Mouse (Mus musculus) myocyte (in vitro differentiated cells): ENCODE data around the gene Gm45233. TPM values are rescaled to one million over a fixed set of nuclear protein-coding genes. Genes with fewer than 3 reads are reported as not detected.

Experiments used
- H3K27me3 ChIP-seq: one replicate; pipeline ENCODE4 v1.6.1; 2011; ENCODE audit not compliant: control insufficient read depth, insufficient read depth, insufficient read length
- H3K36me3 ChIP-seq: one replicate; pipeline ENCODE4 v1.6.1; 2011; ENCODE audit not compliant: control insufficient read depth, insufficient read depth
- H3K4me2 ChIP-seq: one replicate; pipeline ENCODE4 v1.6.1; 2011; ENCODE audit warnings: low read depth, control low read depth
- H3K4me3 ChIP-seq: one replicate; pipeline ENCODE4 v1.5.1; 2011; ENCODE audit warnings: mild to moderate bottlenecking, control low read depth, moderate library complexity
- H3K79me2 ChIP-seq: one replicate; pipeline ENCODE4 v1.6.1; 2011; ENCODE audit not compliant: control insufficient read depth, insufficient read depth
- H3ac ChIP-seq: one replicate; pipeline ENCODE4 v1.6.1; 2011; ENCODE audit not compliant: control insufficient read depth, insufficient read length
- CEBPB ChIP-seq: IDR thresholded peaks from 2 replicates; pipeline ENCODE4 v1.6.1; 2011; ENCODE audit warnings: mild to moderate bottlenecking, moderate library complexity; ENCODE audit not compliant: poor library complexity, insufficient read depth, severe bottlenecking
- E2F4 ChIP-seq: IDR thresholded peaks from one replicate; pipeline ENCODE4 v1.6.1; 2011; ENCODE audit warnings: mild to moderate bottlenecking, control low read depth, moderate library complexity; ENCODE audit not compliant: insufficient read depth
- MAX ChIP-seq: IDR thresholded peaks from one replicate; pipeline ENCODE4 v1.6.1; 2011; ENCODE audit warnings: low read depth, mild to moderate bottlenecking, control low read depth
- MYOD1 ChIP-seq, 3 experiments: IDR thresholded peaks; one replicate each; pipeline ENCODE4 v1.6.1; 2011; ENCODE audit warnings: control low read depth in 2 of 3, low read depth in 2 of 3, mild to moderate bottlenecking in 2 of 3, moderate library complexity in 1 of 3; ENCODE audit not compliant: insufficient read length in 2 of 3, control insufficient read depth in 1 of 3
- MYOG ChIP-seq, 3 experiments: IDR thresholded peaks; one replicate each; pipeline ENCODE4 v1.6.1; 2011; ENCODE audit warnings: control low read depth in 2 of 3, low read depth in 2 of 3, mild to moderate bottlenecking in 2 of 3; ENCODE audit not compliant: insufficient read length in 2 of 3, control insufficient read depth in 1 of 3, insufficient read depth in 1 of 3
- POLR2A ChIP-seq: IDR thresholded peaks from one replicate; pipeline ENCODE4 v1.6.1; 2011; ENCODE audit warnings: low read depth, mild to moderate bottlenecking, control low read depth, moderate library complexity; ENCODE audit not compliant: insufficient read length
- POLR2AphosphoS2 ChIP-seq: IDR thresholded peaks from one replicate; pipeline ENCODE4 v1.6.1; 2011; ENCODE audit warnings: low read depth, control low read depth; ENCODE audit not compliant: insufficient read length
- REST ChIP-seq: IDR thresholded peaks from one replicate; pipeline ENCODE4 v1.6.1; 2011; ENCODE audit warnings: mild to moderate bottlenecking, control low read depth, moderate library complexity; ENCODE audit not compliant: insufficient read depth, insufficient read length
- SRF ChIP-seq: IDR thresholded peaks from one replicate; pipeline ENCODE4 v1.6.1; 2011; ENCODE audit warnings: low read depth; ENCODE audit not compliant: control insufficient read depth, insufficient read length
- TCF12 ChIP-seq: IDR thresholded peaks from one replicate; pipeline ENCODE4 v1.6.1; 2011; ENCODE audit warnings: mild to moderate bottlenecking, control low read depth; ENCODE audit not compliant: poor library complexity, insufficient read depth, severe bottlenecking
- TCF3 ChIP-seq: IDR thresholded peaks from one replicate; pipeline ENCODE4 v1.6.1; 2011; ENCODE audit warnings: low read depth, control low read depth; ENCODE audit not compliant: insufficient read length
- USF1 ChIP-seq: IDR thresholded peaks from one replicate; pipeline ENCODE4 v1.6.1; 2011; ENCODE audit warnings: low read depth, mild to moderate bottlenecking, control low read depth, moderate library complexity
- polyA plus RNA-seq: library from polyadenylated mRNA; unstranded; fragments of >200 nt; fragmentation: generic; extraction: Trizol; gene quantifications from one replicate; pipeline ENCODE4 v1.2.1, GENCODE M21; 2012; ENCODE audit warnings: missing spikeins

The Gm45233 gene
- polyA plus RNA-seq, 1 experiment, result 0.12 TPM

DNA sequence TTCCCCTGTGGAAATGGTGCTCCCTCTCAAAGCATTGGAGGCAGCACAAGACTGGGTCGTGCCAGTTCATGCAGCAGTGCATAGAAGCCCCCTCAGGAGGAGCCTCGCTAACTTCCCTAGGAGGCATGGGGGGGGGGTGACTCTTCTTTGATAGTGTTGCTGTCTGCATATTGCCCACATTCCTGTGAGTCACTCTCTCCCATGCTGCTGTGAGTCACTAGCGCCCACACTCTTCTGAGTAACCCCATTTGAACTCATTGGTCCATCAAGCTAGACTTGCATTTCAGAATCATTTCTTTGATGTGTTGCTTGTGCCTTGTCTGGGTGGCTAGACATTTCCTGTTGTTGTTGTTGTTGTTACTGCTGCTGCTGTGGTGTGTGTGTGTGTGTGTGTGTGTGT, 37.3 kb downstream of the Gm45233 start:
- peak overlapping the region; percentile 46 for H3K4me2 ChIP-seq
- no peak for TF ChIP-seq POLR2AphosphoS2
- no peak for TF ChIP-seq POLR2A
- no peak for TF ChIP-seq MAX
- TF ChIP-seq MYOG (IDR thresholded peaks at IDR 0.05; ENCODE audit: control insufficient read depth in 1 of 3, insufficient read depth in 1 of 3, insufficient read length in 2 of 3, low read depth in 2 of 3), result no peak
- no peak for TF ChIP-seq CEBPB
- TF ChIP-seq SRF, result no peak
- no peak for TF ChIP-seq MYOD1 (IDR thresholded peaks at IDR 0.05; ENCODE audit: control insufficient read depth in 1 of 3, insufficient read length in 2 of 3, low read depth in 2 of 3)
- no peak for TF ChIP-seq USF1
- no peak for TF ChIP-seq TCF3
- no peak for TF ChIP-seq E2F4
- TF ChIP-seq TCF12, result no peak
- no peak for TF ChIP-seq REST
- no peaks in the 10 kb centered on the region for H3K36me3 ChIP-seq
- H3K27me3 ChIP-seq, result no peaks in the 10 kb centered on the region
- no peak overlapping the region for H3K4me3 ChIP-seq
- H3ac ChIP-seq, result no peak overlapping the region
- no peaks in the 10 kb centered on the region for H3K79me2 ChIP-seq

DNA sequence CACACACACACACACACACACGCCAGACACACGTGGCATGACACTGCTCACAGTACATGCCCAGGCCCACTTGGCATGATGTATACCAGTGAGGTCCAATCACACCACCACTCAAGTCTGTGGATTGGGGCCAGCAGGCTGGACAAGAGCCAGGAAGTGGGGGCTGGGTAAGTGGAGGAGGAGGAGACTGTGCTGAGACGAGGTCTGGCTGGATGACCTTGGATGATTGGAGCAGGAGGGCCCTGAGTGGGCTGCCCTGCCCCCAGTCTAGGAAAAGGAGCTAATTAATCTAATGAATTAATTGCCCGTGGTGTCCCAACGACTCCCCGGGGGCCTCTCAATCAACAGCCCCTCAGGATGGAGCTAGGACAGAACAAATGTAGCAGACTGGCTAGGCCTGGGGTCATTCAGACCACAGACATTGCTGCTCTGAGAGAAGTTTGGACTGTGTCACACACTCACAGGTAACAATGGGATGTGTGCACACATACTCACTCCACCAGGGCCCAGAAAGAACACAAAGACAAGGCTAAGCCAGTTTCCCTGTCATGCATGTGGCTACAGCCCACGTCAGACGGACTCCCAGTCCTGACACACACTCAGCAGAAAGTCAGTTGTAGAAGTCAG, 38.3 kb downstream of the Gm45233 start:
- no peak overlapping the region for H3K4me2 ChIP-seq
- H3K27me3 ChIP-seq, result no peaks in the 10 kb centered on the region
- no peak overlapping the region for H3ac ChIP-seq
- H3K36me3 ChIP-seq, result no peaks in the 10 kb centered on the region
- TF ChIP-seq CEBPB, result no peak
- no peak overlapping the region for H3K4me3 ChIP-seq
- no peaks in the 10 kb centered on the region for H3K79me2 ChIP-seq

DNA sequence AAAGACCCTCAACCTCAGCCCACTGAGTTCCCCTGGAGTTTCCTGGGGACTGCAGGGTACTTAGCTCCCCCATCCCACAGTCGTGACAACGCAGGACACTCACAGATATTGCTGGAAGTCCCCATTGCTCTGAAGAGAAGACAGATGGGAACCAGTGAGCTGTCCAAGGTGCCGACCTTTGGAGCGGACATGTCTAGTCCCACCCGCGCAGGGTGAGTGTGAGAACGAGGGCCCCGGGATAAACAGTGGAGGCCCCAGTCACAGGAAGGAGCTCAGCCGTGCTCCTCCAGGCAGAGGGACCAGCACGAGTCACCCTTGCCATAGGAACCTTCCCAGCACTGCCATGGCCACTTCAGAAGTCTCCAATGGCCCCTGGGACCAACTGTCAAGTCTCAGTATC, 39.3 kb downstream of the Gm45233 start:
- Histone ChIP-seq H3K27me3 (no peaks in the 10 kb centered on the region), H3K4me2 (no peak overlapping the region), H3K79me2 (no peaks in the 10 kb centered on the region), H3K4me3 (no peak overlapping the region), H3K36me3 (no peaks in the 10 kb centered on the region), H3ac (no peak overlapping the region)
- TF ChIP-seq REST, result peak; percentile 83
- no peak for TF ChIP-seq MYOD1 (IDR thresholded peaks at IDR 0.05; ENCODE audit: control insufficient read depth in 1 of 3, insufficient read length in 2 of 3, low read depth in 2 of 3)

DNA sequence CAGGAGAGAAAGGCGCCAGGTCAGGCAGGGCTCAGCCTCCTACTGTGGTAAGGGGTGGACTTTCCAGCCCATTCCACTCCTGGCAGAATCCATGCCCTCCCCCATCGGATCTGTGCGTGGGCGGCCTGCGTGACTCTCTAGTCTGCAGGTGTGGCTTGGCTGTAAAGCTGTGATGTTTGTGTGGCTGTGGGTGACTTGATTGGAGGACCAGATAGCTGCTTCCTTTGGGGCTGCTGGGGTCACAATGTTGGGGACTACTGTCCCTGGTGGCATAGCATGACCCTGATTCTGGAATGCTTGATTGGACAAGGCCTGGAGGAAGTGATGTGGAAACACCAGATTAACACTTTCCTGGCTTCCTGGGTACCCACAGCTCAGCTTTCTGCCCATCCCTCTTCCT, 44.7 kb downstream of the Gm45233 start:
- Histone ChIP-seq H3K79me2 (no peaks in the 10 kb centered on the region), H3K4me2 (peak overlapping the region; percentile 34), H3K36me3 (no peaks in the 10 kb centered on the region), H3K27me3 (peaks cover 8% of the 10 kb centered on the region), H3ac (no peak overlapping the region), H3K4me3 (no peak overlapping the region)
- TF ChIP-seq CEBPB (no peak), TCF12 (no peak), POLR2A (no peak), MYOD1 (IDR thresholded peaks at IDR 0.05; ENCODE audit: control insufficient read depth in 1 of 3, insufficient read length in 2 of 3, low read depth in 2 of 3) (no peak), USF1 (no peak), E2F4 (no peak)

DNA sequence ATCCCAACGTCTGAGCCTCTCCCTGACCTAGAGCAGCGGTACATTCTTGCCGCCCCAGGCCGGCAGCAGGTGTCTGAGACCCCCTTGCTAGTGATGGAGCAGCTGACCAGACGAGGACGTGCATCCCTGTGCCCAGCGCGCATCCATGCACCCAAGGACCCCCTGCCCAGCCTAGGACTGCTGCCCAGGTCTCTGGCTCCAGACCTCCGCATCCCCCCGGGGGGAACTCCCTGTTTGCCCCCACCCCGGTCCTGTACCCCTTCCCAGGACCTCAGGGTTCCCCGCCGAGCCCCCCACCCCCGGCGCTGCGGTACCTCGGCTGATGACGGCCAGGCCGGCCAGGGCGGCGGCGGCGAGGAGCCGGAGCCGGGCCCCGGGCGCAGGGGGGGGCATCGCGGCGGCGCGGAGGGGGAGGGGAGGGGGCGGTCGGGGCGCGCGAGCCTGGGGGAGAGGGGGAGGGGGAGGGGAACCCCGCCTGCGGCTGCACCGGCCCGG, 45.8 kb downstream of the Gm45233 start, which contains the start of gene Iglon5:
Gene Iglon5 (minus strand): TSS at position 445 of the 495 bp plus-strand sequence.
- no peaks in the 10 kb centered on the region for H3K36me3 ChIP-seq
- no peak for TF ChIP-seq POLR2AphosphoS2
- TF ChIP-seq TCF3, result no peak
- TF ChIP-seq E2F4, result no peak
- no peak for TF ChIP-seq MYOD1 (IDR thresholded peaks at IDR 0.05; ENCODE audit: control insufficient read depth in 1 of 3, insufficient read length in 2 of 3, low read depth in 2 of 3)
- TF ChIP-seq TCF12, result no peak
- TF ChIP-seq USF1, result no peak
- TF ChIP-seq POLR2A, result no peak
- no peak for TF ChIP-seq SRF
- no peak for TF ChIP-seq MYOG (IDR thresholded peaks at IDR 0.05; ENCODE audit: control insufficient read depth in 1 of 3, insufficient read depth in 1 of 3, insufficient read length in 2 of 3, low read depth in 2 of 3)
- no peak for TF ChIP-seq CEBPB
- TF ChIP-seq REST, result no peak
- TF ChIP-seq MAX, result no peak
- H3K27me3 ChIP-seq, result peaks cover 8% of the 10 kb centered on the region
- H3ac ChIP-seq, result no peak within 1 kb of the TSS
- no peak within 1 kb of the TSS for H3K4me3 ChIP-seq
- H3K4me2 ChIP-seq, result peak within 1 kb of the TSS; percentile 61
- no peaks in the 10 kb centered on the region for H3K79me2 ChIP-seq
